Comparison of ENCODE assay signal across 25 mouse cellular contexts in the genomic region with DNA sequence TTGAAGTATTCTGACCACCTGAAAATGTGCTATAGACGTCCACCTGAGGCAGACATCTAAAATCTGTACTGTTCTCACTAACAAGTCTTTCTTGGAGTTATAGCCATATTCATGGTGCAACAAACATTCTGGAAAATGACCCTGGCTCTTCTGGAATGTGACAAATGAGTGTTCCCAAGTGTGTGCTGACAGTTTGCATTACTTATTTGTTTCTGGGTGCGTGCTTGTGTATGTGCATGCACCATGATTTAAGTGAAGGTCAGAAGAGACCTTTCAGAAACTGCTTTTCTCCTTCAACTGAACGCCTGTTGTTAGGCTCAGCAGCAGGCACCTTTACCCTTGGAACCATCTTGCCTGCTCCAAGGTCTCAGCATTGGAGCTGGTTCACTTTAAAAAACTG. TPM values are rescaled to one million over a fixed set of nuclear protein-coding genes. Genes with fewer than 3 reads are reported as not detected.
DNase-seq lines count a peak whose midpoint lies in the region; ATAC-seq and TF ChIP-seq lines count a peak whose summit lies in the region.
"Had no signal": no experiment of that assay in that cellular context is flagged by ENCODE, and none has a peak within 500 bp of the region (broad histone marks: within the 10 kb centered on the region; RNA-seq: fewer than 3 reads in every experiment).

No protein-coding gene starts in this region.

- H3K36me3 ChIP-seq in heart, embryonic 15.5 days, result no peaks in the 10 kb centered on the region
- no peaks in the 10 kb centered on the region for H3K36me3 ChIP-seq in lung, embryonic 14.5 days (ENCODE audit: insufficient read depth)
- no peaks in the 10 kb centered on the region for H3K36me3 ChIP-seq in midbrain, embryonic 13.5 days
- H3K36me3 ChIP-seq: embryonic facial prominence, embryonic 15.5 days; forebrain, embryonic 10.5 days; G1E; hindbrain, embryonic 10.5 days; intestine, embryonic 15.5 days had no signal

- no peaks in the 10 kb centered on the region for H3K27me3 ChIP-seq in heart, embryonic 15.5 days
- no peaks in the 10 kb centered on the region for H3K27me3 ChIP-seq in lung, embryonic 14.5 days (ENCODE audit: insufficient read depth, low read length)
- no peaks in the 10 kb centered on the region for H3K27me3 ChIP-seq in midbrain, embryonic 13.5 days
- H3K27me3 ChIP-seq: embryonic facial prominence, embryonic 15.5 days; intestine, embryonic 15.5 days had no signal

- DNase-seq in heart, adult 8-10 months (ENCODE audit: low spot score), result peak; percentile 7
- no peak for DNase-seq in heart, postnatal 36 days
- DNase-seq in heart, adult 18-20 months, result no peak
- peak; percentile 30 for DNase-seq in lung, embryonic 14.5 days
- DNase-seq in lung, adult 2 months, result no peak
- DNase-seq in cerebellum, postnatal 14 days, result no peak
- DNase-seq: adrenal gland, adult 8-10 months; adrenal gland, postnatal 36 days; B cell, adult 2 months; cerebellum, adult 2 months; cerebellum, postnatal 10 days; embryo, embryonic 11 days; gastrocnemius, adult 2 months; gastrocnemius, postnatal 25 days had no signal

- H3K9ac ChIP-seq in heart, embryonic 15.5 days, result no peak overlapping the region
- H3K9ac ChIP-seq in lung, embryonic 14.5 days, result no peak overlapping the region
- no peak overlapping the region for H3K9ac ChIP-seq in midbrain, embryonic 13.5 days (replicated peaks)
- H3K9ac ChIP-seq: embryonic facial prominence, embryonic 15.5 days; hindbrain, embryonic 14.5 days; intestine, embryonic 15.5 days had no signal

- no peak overlapping the region for H3K4me2 ChIP-seq in heart, embryonic 15.5 days
- H3K4me2 ChIP-seq in lung, embryonic 14.5 days, result no peak overlapping the region
- H3K4me2 ChIP-seq in midbrain, embryonic 13.5 days (replicated peaks), result no peak overlapping the region
- H3K4me2 ChIP-seq: embryonic facial prominence, embryonic 15.5 days; hindbrain, embryonic 14.5 days; intestine, embryonic 15.5 days had no signal

- peaks cover 10% of the 10 kb centered on the region for H3K4me1 ChIP-seq in heart, embryonic 15.5 days (replicated peaks)
- no peaks in the 10 kb centered on the region for H3K4me1 ChIP-seq in lung, embryonic 14.5 days (ENCODE audit: insufficient read depth)
- peaks cover 3% of the 10 kb centered on the region; the same call in 1 of the 2 replicates for H3K4me1 ChIP-seq in lung, adult 2 months (ENCODE audit: control insufficient read depth, insufficient read depth, low read length)
- H3K4me1 ChIP-seq in midbrain, embryonic 13.5 days (replicated peaks), result no peaks in the 10 kb centered on the region
- H3K4me1 ChIP-seq: embryonic facial prominence, embryonic 15.5 days; intestine, embryonic 15.5 days had no signal

- WGBS in heart, embryonic 15.5 days, result 42% methylated on average over 3 of the region's 3 CpGs
- WGBS in lung, embryonic 14.5 days, result 58% methylated on average over 3 of the region's 3 CpGs
- 79% methylated on average over 3 of the region's 3 CpGs for whole genome bisulfite sequencing in lung, adult 2 months
- WGBS in midbrain, embryonic 13.5 days, result 89% methylated on average over 3 of the region's 3 CpGs

- intact Hi-C loops in heart, postnatal 36 days (cut with DNase I), result no loop called here

- TF ChIP-seq POLR2A in lung, adult 2 months (IDR thresholded peaks at IDR 0.05; ENCODE audit: borderline replicate concordance, extremely low read depth, low read depth, low read length), result no peak

- TF ChIP-seq CTCF in lung, embryonic 14.5 days (IDR thresholded peaks at IDR 0.05; ENCODE audit: low read depth), result no peak
- no peak for TF ChIP-seq CTCF in lung, adult 2 months (IDR thresholded peaks at IDR 0.05; ENCODE audit: insufficient read depth, low read length)

- peak overlapping the region; percentile 63 for H3K27ac ChIP-seq in heart, embryonic 15.5 days
- H3K27ac ChIP-seq in lung, embryonic 14.5 days (ENCODE audit: low read depth), result no peak overlapping the region
- no peak overlapping the region for H3K27ac ChIP-seq in midbrain, embryonic 13.5 days
- H3K27ac ChIP-seq: embryonic facial prominence, embryonic 15.5 days; forebrain, embryonic 10.5 days; gastrocnemius, adult 2 months; hindbrain, embryonic 10.5 days; hindbrain, embryonic 14.5 days; intestine, embryonic 15.5 days had no signal

- H3K9me3 ChIP-seq in heart, embryonic 15.5 days (replicated peaks), result no peaks in the 10 kb centered on the region
- no peaks in the 10 kb centered on the region for H3K9me3 ChIP-seq in lung, embryonic 14.5 days (ENCODE audit: low read depth, low read length)
- no peaks in the 10 kb centered on the region for H3K9me3 ChIP-seq in midbrain, embryonic 13.5 days
- H3K9me3 ChIP-seq: embryonic facial prominence, embryonic 15.5 days; forebrain, embryonic 10.5 days; G1E; hindbrain, embryonic 10.5 days; intestine, embryonic 15.5 days had no signal

- no peak overlapping the region for H3K4me3 ChIP-seq in heart, embryonic 15.5 days
- H3K4me3 ChIP-seq in lung, embryonic 14.5 days (ENCODE audit: low read depth, low read length), result no peak overlapping the region
- no peak overlapping the region for H3K4me3 ChIP-seq in lung, adult 2 months (replicated peaks; ENCODE audit: extremely low read depth, low read depth, low read length)
- H3K4me3 ChIP-seq in midbrain, embryonic 13.5 days (replicated peaks), result no peak overlapping the region
- H3K4me3 ChIP-seq: embryonic facial prominence, embryonic 15.5 days; erythroblast, embryonic 14.5 days; forebrain, embryonic 10.5 days; gastrocnemius, adult 2 months; hindbrain, embryonic 10.5 days; intestine, embryonic 15.5 days had no signal

- ATAC-seq in heart, embryonic 15.5 days (replicated peaks; ENCODE audit: insufficient number of reproducible peaks, insufficient read depth, low FRiP score, low read depth), result no peak
- ATAC-seq in lung, embryonic 14.5 days (ENCODE audit: insufficient read depth), result no peak
- no peak for ATAC-seq in midbrain, embryonic 13.5 days
- ATAC-seq: CD4-positive, CD25-positive, alpha-beta regulatory T cell, adult 4 months; forebrain, embryonic 14.5 days; intestine, embryonic 15.5 days had no signal

RNA-seq across cellular contexts. Expression of a gene that starts 43.8 kb away (rescaled TPM):
- total RNA-seq in heart, adult 8-10 months (2022), result 10 to 100 TPM; 16.8 to 28.7 (median 22.4) TPM
- 10 to 100 TPM; 35.1 to 43.9 TPM for total RNA-seq in heart, postnatal 36 days (2021)
- 10.3 and 10.5 TPM in 2 replicates for polyA plus RNA-seq in heart, embryonic 15.5 days (2015; fragmentation: Nextera tagmentation; extraction: Ambion mirVana)
- 10 to 100 TPM; 22.8 to 26.3 TPM for total RNA-seq in heart, adult 18-20 months (2021)
- polyA plus RNA-seq in lung, embryonic 14.5 days (2014; fragmentation: Nextera tagmentation; extraction: Ambion mirVana), result 12.2 and 13.6 TPM in 2 replicates
- polyA plus RNA-seq in lung, adult 2 months (2012; rRNA removed), result 6.1 and 11.8 TPM in 2 replicates
- 70.2 and 71.2 TPM in 2 replicates for polyA plus RNA-seq in midbrain, embryonic 13.5 days (2015; fragmentation: Nextera tagmentation; extraction: Ambion mirVana)
- polyA plus RNA-seq: erythroblast, embryonic 14.5 days had no signal

Comparison
In these comparisons a context has a peak if more than half of its experiments do, and no peak if none do; other contexts are left out.
1. DNase-seq: peak in heart, adult 8-10 months (single experiment) and lung, embryonic 14.5 days (single experiment); none in heart, postnatal 36 days (0 of 2), heart, adult 18-20 months (0 of 2), lung, adult 2 months (single experiment) and cerebellum, postnatal 14 days (0 of 2).